Mouse (Mus musculus) forebrain, embryonic 11.5 days (tissue): Measurements from ENCODE around the gene Gm8251. TPM values are rescaled to one million over a fixed set of nuclear protein-coding genes. Genes with fewer than 3 reads are reported as not detected.

ENCODE experiments used
- ATAC-seq: fragments of 200-750 bp; cut with Nextera tagmentation; replicated peaks from 2 replicates; pipeline ENCODE4 v1.8.0; 2017; ENCODE audit warnings: moderate TSS enrichment; ENCODE audit not compliant: low FRiP score
- DNase-seq: peaks from one replicate; pipeline ENCODE4 v3.0.0-alpha.2; 2017; ENCODE audit warnings: low spot score
- H3K27ac ChIP-seq: fragments of 300-500 bp; sonication (generic); 2 replicates; pipeline ENCODE4 v1.5.1; 2014; ENCODE audit warnings: low read depth, low read length
- H3K27me3 ChIP-seq: fragments of 300-500 bp; sonication (generic); 2 replicates; pipeline ENCODE4 v1.6.1; 2014; ENCODE audit warnings: mild to moderate bottlenecking, low read length, mixed read lengths; ENCODE audit not compliant: control insufficient read depth, insufficient read depth
- H3K36me3 ChIP-seq: fragments of 300-500 bp; sonication (generic); 2 replicates; pipeline ENCODE4 v1.6.1; 2014; ENCODE audit warnings: mild to moderate bottlenecking, low read length, moderate library complexity, mixed read lengths; ENCODE audit not compliant: control insufficient read depth, insufficient read depth
- H3K4me1 ChIP-seq: fragments of 300-500 bp; sonication (generic); replicated peaks from 2 replicates; pipeline ENCODE4 v1.6.1; 2014; ENCODE audit warnings: low read length, mixed read lengths; ENCODE audit not compliant: control insufficient read depth, insufficient read depth
- H3K4me2 ChIP-seq: fragments of 300-500 bp; sonication (generic); 2 replicates; pipeline ENCODE4 v1.6.1; 2014; ENCODE audit warnings: low read depth, mild to moderate bottlenecking, low read length, moderate library complexity, mixed read lengths; ENCODE audit not compliant: severe bottlenecking
- H3K4me3 ChIP-seq: fragments of 300-500 bp; sonication (generic); 2 replicates; pipeline ENCODE4 v1.5.1; 2014; ENCODE audit warnings: low read depth, low read length
- H3K9ac ChIP-seq: fragments of 300-500 bp; sonication (generic); 2 replicates; pipeline ENCODE4 v1.6.1; 2014; ENCODE audit warnings: low read length
- H3K9me3 ChIP-seq: fragments of 300-500 bp; sonication (generic); 2 replicates; pipeline ENCODE4 v1.6.1; 2016; ENCODE audit warnings: low read length, mixed read lengths; ENCODE audit not compliant: control insufficient read depth
- WGBS: fragments of 180-500 bp; shearing (Covaris S2); extraction: QIAGEN DNeasy Blood & Tissue Kit; methylation state at CpG from one replicate; pipeline ENCODE4 v1.1.7; 2014; 5-methylcytosine and 5-hydroxymethylcytosine counted together
- polyA plus RNA-seq: library from polyadenylated mRNA; unstranded; fragments of >200 nt; fragmentation: Nextera tagmentation; extraction: Ambion mirVana; gene quantifications from 2 replicates; pipeline ENCODE4 v1.2.1, GENCODE M21; 2014

The Gm8251 gene
- polyA plus RNA-seq: 0.28 TPM in 2 replicates

DNA sequence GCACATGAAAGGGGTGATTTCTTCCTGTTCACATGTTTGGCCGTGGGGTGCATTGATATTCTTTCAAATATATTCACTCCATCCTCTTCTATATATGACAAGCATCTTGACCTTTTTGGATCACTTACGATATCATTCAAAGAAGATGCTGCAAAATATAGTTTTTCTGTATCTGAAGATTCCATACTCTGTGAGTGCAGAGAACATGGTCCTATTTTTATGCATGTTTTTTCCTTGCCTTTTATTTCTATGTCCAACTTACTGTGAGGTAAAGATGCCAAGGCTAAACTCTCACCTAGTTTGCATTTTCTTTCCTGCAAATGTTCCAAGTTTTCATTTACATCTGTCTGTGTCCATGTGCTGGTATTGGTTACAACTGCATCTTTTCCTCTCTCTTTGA lies at the start of gene Gm8251:
Gm8251 (minus strand) TSS at position 101 of the 400 bp plus-strand sequence.
- H3K9me3 ChIP-seq: no peaks in the 10 kb centered on the region
- H3K27ac ChIP-seq: no peak within 1 kb of the TSS
- no peaks in the 10 kb centered on the region for H3K27me3 ChIP-seq
- 92% methylated on average over 2 of the region's 2 CpGs for WGBS
- DNase-seq: no peak
- H3K4me1 ChIP-seq: no peaks in the 10 kb centered on the region
- H3K36me3 ChIP-seq: no peaks in the 10 kb centered on the region
- ATAC-seq: no peak
- no peak within 1 kb of the TSS for H3K9ac ChIP-seq
- no peak within 1 kb of the TSS for H3K4me3 ChIP-seq
- H3K4me2 ChIP-seq: no peak within 1 kb of the TSS

DNA sequence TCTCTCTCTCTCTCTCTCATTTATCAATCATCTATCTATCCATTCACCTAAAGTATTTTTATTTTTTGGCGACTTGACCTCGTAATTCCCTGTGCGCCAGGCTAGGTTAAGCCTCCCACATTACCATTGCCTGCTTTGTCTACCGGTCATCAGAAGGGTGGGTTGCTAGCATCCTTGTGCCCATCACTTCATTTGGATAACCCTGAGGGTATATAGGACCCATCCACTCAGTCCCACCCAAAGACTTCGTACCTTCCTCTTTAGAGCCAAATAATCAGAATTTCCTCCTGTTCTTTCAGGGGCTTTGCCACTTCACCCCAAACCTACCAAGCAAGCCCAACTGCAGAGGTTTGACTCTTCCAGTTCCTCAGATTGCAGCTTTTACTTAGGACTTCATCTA lies 41.2 kb upstream of the Gm8251 start:
- WGBS: 17% methylated on average over 5 of the region's 5 CpGs
- H3K27me3 ChIP-seq: no peaks in the 10 kb centered on the region
- no peaks in the 10 kb centered on the region for H3K9me3 ChIP-seq
- DNase-seq (no peak), ATAC-seq (0 out of 2 replicates have a peak, but pooled peaks have one; percentile 26)
- H3K4me1 ChIP-seq: peaks cover 3% of the 10 kb centered on the region; the same call in 1 of the 2 replicates
- peak overlapping the region; percentile 61 for H3K9ac ChIP-seq
- no peak overlapping the region for H3K27ac ChIP-seq
- H3K36me3 ChIP-seq: no peaks in the 10 kb centered on the region; the same call in 1 of the 2 replicates
- H3K4me2 ChIP-seq: peak overlapping the region; percentile 54
- peak overlapping the region; percentile 76 for H3K4me3 ChIP-seq

DNA sequence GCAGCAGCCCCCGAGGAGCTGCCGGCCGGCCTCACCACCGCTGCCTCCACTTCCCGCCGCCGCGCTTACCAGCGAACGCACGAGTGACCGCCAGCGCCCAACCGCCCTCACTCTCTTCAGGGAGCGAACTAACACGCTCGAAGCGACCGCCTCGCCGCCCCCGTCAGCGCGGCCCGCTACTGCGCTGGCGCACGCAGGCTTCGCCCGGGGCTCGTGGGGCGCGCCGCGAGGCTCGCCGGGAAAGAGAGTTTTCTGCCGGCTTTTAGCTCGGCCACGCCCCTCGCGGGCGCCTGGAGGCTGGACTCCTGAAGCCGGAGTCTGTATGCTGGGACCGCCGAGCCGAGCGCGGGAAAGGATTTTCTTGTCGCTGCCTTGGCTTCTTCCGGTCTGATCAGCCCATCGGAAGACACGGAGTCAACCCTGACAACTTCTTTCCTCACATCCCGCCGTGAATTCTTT lies 40.6 kb upstream of the Gm8251 start, which contains the start of gene Tex30:
Tex30 (minus strand) TSS at position 183 of the 459 bp plus-strand sequence.
- Histone ChIP-seq H3K27ac (peak within 1 kb of the TSS; percentile 82), H3K4me2 (peak within 1 kb of the TSS; percentile 54), H3K27me3 (no peaks in the 10 kb centered on the region), H3K9ac (peak within 1 kb of the TSS; percentile 79), H3K4me3 (peak within 1 kb of the TSS; percentile 76), H3K36me3 (no peaks in the 10 kb centered on the region; the same call in 1 of the 2 replicates), H3K4me1 (peaks cover 3% of the 10 kb centered on the region; the same call in 1 of the 2 replicates), H3K9me3 (no peaks in the 10 kb centered on the region)
- DNase-seq: peak; percentile 97
- under 1% methylated on average over 55 of the region's 55 CpGs for whole genome bisulfite sequencing
- ATAC-seq: peak; percentile 97

DNA sequence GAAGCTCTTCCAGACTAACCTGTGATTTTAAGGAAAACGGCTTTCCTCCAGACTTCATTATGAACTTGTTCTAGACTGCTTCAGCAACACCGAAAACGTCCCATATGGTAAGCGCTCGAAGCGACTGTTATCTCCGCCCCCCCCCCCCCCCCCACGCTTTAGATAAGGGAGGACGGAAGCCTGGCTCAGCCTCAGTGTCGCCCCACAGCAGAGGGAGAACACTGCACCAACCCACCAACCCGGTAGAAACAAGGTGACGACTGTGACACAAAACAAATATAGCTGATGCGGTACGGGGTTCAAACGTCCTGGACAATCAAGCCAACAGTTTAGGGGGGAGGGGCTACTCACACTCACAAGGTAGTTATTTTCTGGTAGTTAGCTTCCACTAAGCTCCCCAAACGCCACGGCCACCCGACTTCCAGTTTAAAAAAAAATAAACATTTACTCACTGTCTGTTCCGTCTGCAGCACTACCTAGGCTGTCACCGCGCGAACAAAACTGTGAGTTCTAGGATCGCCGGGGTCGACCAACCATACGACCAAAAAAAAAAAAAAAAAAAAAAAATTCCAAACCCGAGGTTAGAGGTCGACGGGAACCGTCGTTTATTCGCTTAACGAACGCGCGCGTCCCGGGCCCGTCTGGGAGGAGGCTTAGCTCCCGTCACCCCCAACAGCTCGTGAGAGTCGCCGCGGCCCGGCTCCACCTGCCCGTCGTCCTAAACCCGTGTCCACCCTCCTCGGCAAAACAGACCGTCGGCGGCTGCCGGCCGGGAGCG lies 39.9 kb upstream of the Gm8251 start:
- DNase-seq: peak; percentile 74

DNA sequence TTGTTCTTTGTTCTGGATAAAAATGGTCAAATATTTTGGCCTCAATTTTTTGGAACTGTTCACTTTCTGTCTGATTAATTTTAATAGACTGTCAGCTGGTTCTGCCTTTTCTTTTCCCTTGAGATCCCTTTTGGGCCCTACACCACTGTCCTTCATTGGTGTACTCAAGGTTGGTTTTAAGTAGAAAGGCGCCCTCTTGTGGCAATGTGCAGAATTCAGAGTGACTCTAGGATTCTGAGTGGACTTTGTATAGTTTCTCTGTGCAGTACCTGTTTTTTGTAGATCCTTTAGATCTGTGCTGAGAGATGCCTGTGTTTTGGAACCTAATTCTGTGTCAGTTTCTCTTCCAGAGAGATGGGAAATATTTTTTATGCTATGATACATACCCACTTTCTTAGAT lies 2.9 kb upstream of the Gm8251 start:
- WGBS: 0% methylated on average over 1 of the region's 1 CpGs
- Histone ChIP-seq H3K36me3 (no peaks in the 10 kb centered on the region), H3K27me3 (no peaks in the 10 kb centered on the region), H3K4me3 (no peak overlapping the region), H3K4me1 (no peaks in the 10 kb centered on the region), H3K9me3 (no peaks in the 10 kb centered on the region), H3K9ac (no peak overlapping the region), H3K27ac (no peak overlapping the region), H3K4me2 (no peak overlapping the region)
- DNase-seq (no peak), ATAC-seq (no peak)

More for the DNA sequence above, 39.9 kb upstream of the Gm8251 start:
- Histone ChIP-seq H3K27ac (peak overlapping the region; percentile 82), H3K4me1 (peaks cover 3% of the 10 kb centered on the region; the same call in 1 of the 2 replicates), H3K27me3 (no peaks in the 10 kb centered on the region), H3K36me3 (no peaks in the 10 kb centered on the region; the same call in 1 of the 2 replicates), H3K9me3 (no peaks in the 10 kb centered on the region), H3K4me3 (peak overlapping the region; percentile 76), H3K9ac (peak overlapping the region; percentile 79), H3K4me2 (peak overlapping the region; percentile 45)
- under 1% methylated on average over 54 of the region's 55 CpGs for WGBS
- peak; percentile 80 for ATAC-seq

DNA sequence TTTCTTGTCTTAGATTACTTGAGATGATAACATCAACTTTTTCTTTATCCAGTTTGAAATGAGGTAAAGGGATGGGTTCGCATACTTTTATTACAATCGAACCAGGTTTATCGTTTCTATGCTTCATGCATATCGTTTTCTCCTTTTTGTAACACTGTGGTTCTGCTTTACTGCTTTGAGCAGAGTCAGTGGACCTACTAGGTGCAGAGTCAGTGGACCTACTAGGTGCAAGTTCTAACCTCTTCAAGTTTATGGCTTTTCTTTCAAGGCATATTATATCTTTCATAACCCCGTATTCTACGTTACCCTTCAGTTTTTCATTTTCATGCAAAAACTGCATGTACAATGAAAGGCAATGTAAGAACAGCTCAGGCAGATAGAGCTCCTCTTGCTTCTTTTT lies 1.7 kb upstream of the Gm8251 start:
- DNase-seq (no peak), ATAC-seq (no peak)
- 97% methylated on average over 6 of the region's 6 CpGs for WGBS
- no peaks in the 10 kb centered on the region for H3K27me3 ChIP-seq
- no peak overlapping the region for H3K4me3 ChIP-seq
- no peaks in the 10 kb centered on the region for H3K36me3 ChIP-seq
- no peaks in the 10 kb centered on the region for H3K4me1 ChIP-seq
- H3K9ac ChIP-seq: no peak overlapping the region
- no peaks in the 10 kb centered on the region for H3K9me3 ChIP-seq
- H3K4me2 ChIP-seq: no peak overlapping the region
- H3K27ac ChIP-seq: no peak overlapping the region

DNA sequence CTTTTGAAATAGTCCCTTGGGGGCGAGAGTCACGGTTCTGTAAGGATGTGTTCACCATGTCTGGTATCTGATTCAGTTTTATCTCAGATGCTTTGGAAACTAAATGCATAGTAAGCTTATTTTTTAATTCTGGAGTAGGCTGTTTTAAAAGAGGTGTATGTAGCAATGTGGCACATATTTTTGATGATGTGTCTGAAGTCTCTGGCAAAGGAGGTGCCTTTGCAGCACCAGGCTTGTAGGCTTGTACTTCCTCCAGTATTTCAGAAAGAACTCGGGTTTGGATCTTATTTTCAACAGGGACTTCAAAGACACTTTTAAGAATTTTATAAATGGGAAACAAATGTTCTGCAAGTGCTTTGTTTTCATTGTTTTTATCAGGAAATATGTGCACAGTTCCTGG lies 3.9 kb downstream of the Gm8251 start:
- Histone ChIP-seq H3K4me2 (no peak overlapping the region), H3K27me3 (no peaks in the 10 kb centered on the region), H3K4me3 (no peak overlapping the region), H3K9ac (no peak overlapping the region), H3K4me1 (no peaks in the 10 kb centered on the region), H3K9me3 (no peaks in the 10 kb centered on the region), H3K36me3 (no peaks in the 10 kb centered on the region), H3K27ac (no peak overlapping the region)
- 85% methylated on average over 3 of the region's 3 CpGs for WGBS
- ATAC-seq (no peak), DNase-seq (no peak)

DNA sequence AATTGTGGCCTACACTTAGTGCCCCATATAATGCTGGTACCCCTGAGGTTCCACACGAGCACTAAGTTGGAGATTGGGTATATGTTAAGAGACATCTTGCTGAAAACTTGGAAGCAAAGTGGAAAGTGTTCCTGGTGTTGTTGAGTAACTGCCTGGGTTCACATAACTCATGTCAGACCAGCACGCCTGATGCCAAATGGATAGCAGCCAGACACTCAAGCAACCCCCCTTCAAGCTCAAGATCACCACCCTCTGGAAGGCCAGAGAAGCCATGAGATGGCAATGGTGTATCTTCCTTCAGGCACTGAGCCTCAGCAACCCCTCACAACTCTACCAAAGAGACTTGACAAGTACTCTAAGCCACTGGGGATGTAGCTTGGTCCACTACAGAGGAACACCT lies 15.2 kb downstream of the Gm8251 start:
- Histone ChIP-seq H3K36me3 (no peaks in the 10 kb centered on the region), H3K4me1 (0 out of 2 replicates have a peak, but pooled peaks cover 2% of the 10 kb centered on the region), H3K27ac (no peak overlapping the region), H3K4me3 (no peak overlapping the region), H3K9me3 (no peaks in the 10 kb centered on the region), H3K27me3 (no peaks in the 10 kb centered on the region), H3K4me2 (no peak overlapping the region), H3K9ac (no peak overlapping the region)
- DNase-seq (no peak), ATAC-seq (no peak)
- WGBS: 85% methylated on average over 2 of the region's 2 CpGs
